Mouse (Mus musculus) liver, embryonic 16.5 days (tissue): ENCODE results near the gene Myo1d. TPM values are rescaled to one million over a fixed set of nuclear protein-coding genes. Genes with fewer than 3 reads are reported as not detected.

ENCODE experiments used
- ATAC-seq: fragments of 200-750 bp; cut with Nextera tagmentation; 2 replicates; pipeline ENCODE4 v1.8.0; 2017; ENCODE audit warnings: low read depth, mild to moderate bottlenecking, moderate number of reproducible peaks, moderate library complexity
- H3K27ac ChIP-seq: fragments of 300-500 bp; sonication (generic); 2 replicates; pipeline ENCODE4 v1.5.1; 2014; ENCODE audit warnings: mild to moderate bottlenecking, low read length
- H3K27me3 ChIP-seq: fragments of 300-500 bp; sonication (generic); 2 replicates; pipeline ENCODE4 v1.6.1; 2014; ENCODE audit warnings: low read depth, low read length, mixed read lengths; ENCODE audit not compliant: control insufficient read depth, insufficient read depth
- H3K36me3 ChIP-seq: fragments of 300-500 bp; sonication (generic); 2 replicates; pipeline ENCODE4 v1.6.1; 2014; ENCODE audit warnings: mild to moderate bottlenecking; ENCODE audit not compliant: control insufficient read depth, insufficient read depth
- H3K4me1 ChIP-seq: fragments of 300-500 bp; sonication (generic); 2 replicates; pipeline ENCODE4 v1.6.1; 2014; ENCODE audit warnings: low read depth, low read length, mixed read lengths; ENCODE audit not compliant: control insufficient read depth
- H3K4me2 ChIP-seq: fragments of 300-500 bp; sonication (generic); 2 replicates; pipeline ENCODE4 v1.6.1; 2014; ENCODE audit warnings: low read depth, low read length, mixed read lengths
- H3K4me3 ChIP-seq: fragments of 300-500 bp; sonication (generic); 2 replicates; pipeline ENCODE4 v1.5.1; 2014; ENCODE audit warnings: low read depth, mild to moderate bottlenecking, low read length
- H3K9ac ChIP-seq: fragments of 300-500 bp; sonication (generic); 2 replicates; pipeline ENCODE4 v1.6.1; 2014; ENCODE audit warnings: low read depth, low read length
- H3K9me3 ChIP-seq: fragments of 300-500 bp; sonication (generic); replicated peaks from 2 replicates; pipeline ENCODE4 v1.6.1; 2016; ENCODE audit warnings: low read length; ENCODE audit not compliant: control insufficient read depth
- WGBS: fragments of 180-500 bp; shearing (Covaris S2); extraction: QIAGEN DNeasy Blood & Tissue Kit; methylation state at CpG from one replicate; pipeline ENCODE4 v1.1.7; 2014; ENCODE audit not compliant: insufficient replicate concordance; 5-methylcytosine and 5-hydroxymethylcytosine counted together
- polyA plus RNA-seq: library from polyadenylated mRNA; unstranded; fragments of >200 nt; fragmentation: Nextera tagmentation; extraction: Ambion mirVana; gene quantifications from 2 replicates; pipeline ENCODE4 v1.2.1, GENCODE M21; 2015

Gene Myo1d
- polyA plus RNA-seq, 1 experiment from 2014 or later: 12.3 TPM

- no peak for ATAC-seq
Measured at GRCm38 (mm10) chr11:80759023-80759422, 20.8 kb downstream of the Myo1d start.

DNA sequence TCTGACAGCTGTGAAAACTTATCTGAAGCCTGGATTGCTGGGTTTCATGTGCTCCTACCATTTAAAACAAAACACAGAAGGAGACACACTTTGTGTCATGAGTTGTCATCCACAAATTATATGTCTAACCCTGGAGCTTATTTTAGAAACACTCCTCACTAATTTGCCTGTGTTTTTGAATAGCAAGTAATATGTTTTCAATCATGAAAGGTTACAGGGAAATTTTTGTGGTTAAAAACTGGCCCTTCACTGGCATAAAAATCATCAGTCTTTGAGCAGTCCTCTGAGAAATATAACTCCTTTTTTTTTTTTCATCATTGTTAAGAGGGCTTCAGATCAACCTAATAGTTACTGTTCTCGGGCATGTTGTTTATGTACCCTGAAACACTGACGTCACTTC is 25.6 kb downstream of the Myo1d start:
- WGBS: 65% methylated on average over 2 of the region's 2 CpGs

More at GRCm38 (mm10) chr11:80759023-80759422, 20.8 kb downstream of the Myo1d start:
- no peak overlapping the region for H3K4me3 ChIP-seq
- no peak overlapping the region for H3K9ac ChIP-seq
- no peaks in the 10 kb centered on the region for H3K4me1 ChIP-seq
- H3K27ac ChIP-seq: no peak overlapping the region
- H3K36me3 ChIP-seq: no peaks in the 10 kb centered on the region
- 74% methylated on average over 3 of the region's 3 CpGs for WGBS
- no peaks in the 10 kb centered on the region for H3K9me3 ChIP-seq
- H3K4me2 ChIP-seq: no peak overlapping the region
- no peaks in the 10 kb centered on the region for H3K27me3 ChIP-seq

DNA sequence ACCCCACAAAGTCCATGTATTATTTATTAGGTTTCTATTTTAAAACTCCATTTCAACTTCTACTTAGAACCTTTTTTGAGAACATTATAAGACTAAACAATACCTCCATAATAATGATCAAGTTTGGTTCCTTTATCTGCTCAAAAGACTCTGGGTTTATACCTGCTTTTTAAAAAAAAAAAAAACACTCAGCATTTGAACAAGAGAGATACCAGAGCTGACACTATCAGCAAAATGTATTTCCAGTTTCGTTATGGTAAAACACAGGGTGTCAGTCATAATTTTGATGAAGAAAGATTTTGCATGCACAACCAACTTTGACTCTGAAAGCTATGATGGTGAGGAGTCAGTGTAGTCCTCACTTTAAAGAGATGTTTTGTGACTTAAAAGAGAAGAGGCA is 28.7 kb downstream of the Myo1d start:
- H3K27me3 ChIP-seq: no peaks in the 10 kb centered on the region
- no peak overlapping the region for H3K4me3 ChIP-seq
- no peak overlapping the region for H3K9ac ChIP-seq
- H3K4me1 ChIP-seq: no peaks in the 10 kb centered on the region
- no peaks in the 10 kb centered on the region for H3K9me3 ChIP-seq
- 43% methylated on average over 1 of the region's 1 CpGs for WGBS
- H3K36me3 ChIP-seq: no peaks in the 10 kb centered on the region
- no peak overlapping the region for H3K4me2 ChIP-seq
- no peak for ATAC-seq
- H3K27ac ChIP-seq: no peak overlapping the region

More for the DNA sequence above, 25.6 kb downstream of the Myo1d start:
- no peak for ATAC-seq
- Histone ChIP-seq H3K9me3 (no peaks in the 10 kb centered on the region), H3K4me3 (no peak overlapping the region), H3K27ac (no peak overlapping the region), H3K36me3 (no peaks in the 10 kb centered on the region), H3K27me3 (no peaks in the 10 kb centered on the region), H3K4me2 (no peak overlapping the region), H3K9ac (no peak overlapping the region), H3K4me1 (no peaks in the 10 kb centered on the region)

- no peaks in the 10 kb centered on the region for H3K36me3 ChIP-seq
- no peak overlapping the region for H3K4me3 ChIP-seq
- H3K27ac ChIP-seq: no peak overlapping the region
- H3K27me3 ChIP-seq: no peaks in the 10 kb centered on the region
- no peaks in the 10 kb centered on the region for H3K9me3 ChIP-seq
- no peak overlapping the region for H3K9ac ChIP-seq
- H3K4me1 ChIP-seq: no peaks in the 10 kb centered on the region
- ATAC-seq: no peak
- no peak overlapping the region for H3K4me2 ChIP-seq
- WGBS: 83% methylated on average over 1 of the region's 1 CpGs
Measured at GRCm38 (mm10) chr11:80749187-80749586, 30.6 kb downstream of the Myo1d start.

GRCm38 (mm10) chr11:80745426-80745825 is 34.4 kb downstream of the Myo1d start:
- WGBS: 62% methylated on average over 5 of the region's 5 CpGs
- no peak overlapping the region for H3K27ac ChIP-seq
- no peak overlapping the region for H3K9ac ChIP-seq
- H3K9me3 ChIP-seq: no peaks in the 10 kb centered on the region
- no peak overlapping the region for H3K4me2 ChIP-seq
- H3K4me1 ChIP-seq: no peaks in the 10 kb centered on the region
- H3K4me3 ChIP-seq: no peak overlapping the region
- H3K27me3 ChIP-seq: no peaks in the 10 kb centered on the region
- no peaks in the 10 kb centered on the region for H3K36me3 ChIP-seq
- ATAC-seq: no peak

DNA sequence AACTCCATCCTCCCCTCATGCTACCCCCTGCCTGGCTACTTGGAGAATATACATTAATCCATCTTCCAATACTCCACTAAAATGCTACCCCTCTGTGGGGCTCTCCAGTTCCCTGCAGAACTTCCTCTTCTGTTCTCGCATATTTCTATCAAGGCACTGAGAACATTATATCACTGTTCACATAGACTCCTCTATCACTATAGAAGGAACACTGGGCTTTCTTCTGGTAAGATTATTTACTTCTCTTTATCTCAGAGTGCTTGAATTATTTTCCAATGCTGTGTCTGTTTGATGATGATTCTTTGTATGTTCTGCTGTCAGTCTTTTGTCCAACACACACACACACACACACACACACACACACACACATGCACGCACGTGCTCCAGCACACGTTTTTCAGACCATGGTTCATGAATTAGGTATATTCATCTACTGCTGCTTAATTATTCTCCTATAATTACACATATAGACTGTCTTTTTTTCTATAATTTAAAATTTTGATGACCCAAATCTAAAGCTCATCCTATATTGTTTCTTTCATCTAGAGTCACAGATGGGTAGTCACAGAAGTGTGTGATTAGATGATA is 35.9 kb downstream of the Myo1d start:
- Histone ChIP-seq H3K9me3 (no peaks in the 10 kb centered on the region), H3K4me3 (no peak overlapping the region), H3K4me2 (no peak overlapping the region), H3K9ac (no peak overlapping the region), H3K4me1 (no peaks in the 10 kb centered on the region), H3K27me3 (no peaks in the 10 kb centered on the region), H3K36me3 (no peaks in the 10 kb centered on the region), H3K27ac (no peak overlapping the region)
- WGBS: 51% methylated on average over 4 of the region's 4 CpGs
- no peak for ATAC-seq

DNA sequence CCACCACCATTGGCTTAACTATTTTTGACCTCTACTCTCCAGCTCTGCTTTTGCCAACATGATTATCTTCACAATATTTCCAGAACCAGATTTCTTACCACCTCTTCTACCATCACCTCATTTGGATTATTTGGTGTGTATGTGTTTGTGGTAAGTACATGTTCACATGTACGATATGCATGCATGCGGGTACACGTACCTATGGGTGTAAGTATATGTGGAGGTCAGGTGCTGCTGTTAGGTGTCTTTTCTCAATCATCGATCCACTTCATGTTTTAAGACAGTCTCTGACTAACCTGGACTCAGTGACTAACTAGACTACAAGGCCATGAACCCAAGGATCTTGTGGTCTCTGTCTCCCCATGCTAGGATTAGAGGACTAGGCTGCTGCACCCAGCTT is 37.4 kb downstream of the Myo1d start:
- Histone ChIP-seq H3K4me3 (no peak overlapping the region), H3K4me1 (no peaks in the 10 kb centered on the region), H3K36me3 (no peaks in the 10 kb centered on the region), H3K27ac (no peak overlapping the region), H3K27me3 (no peaks in the 10 kb centered on the region), H3K4me2 (no peak overlapping the region), H3K9ac (no peak overlapping the region), H3K9me3 (no peaks in the 10 kb centered on the region)
- no peak for ATAC-seq
- 83% methylated on average over 4 of the region's 4 CpGs for WGBS

GRCm38 (mm10) chr11:80734771-80735170 is 45.1 kb downstream of the Myo1d start:
- no peak overlapping the region for H3K27ac ChIP-seq
- H3K36me3 ChIP-seq: no peaks in the 10 kb centered on the region
- no peaks in the 10 kb centered on the region for H3K9me3 ChIP-seq
- no peak overlapping the region for H3K4me2 ChIP-seq
- ATAC-seq: no peak
- H3K27me3 ChIP-seq: no peaks in the 10 kb centered on the region
- H3K4me1 ChIP-seq: no peaks in the 10 kb centered on the region
- H3K9ac ChIP-seq: no peak overlapping the region
- 58% methylated on average over 2 of the region's 2 CpGs for WGBS
- H3K4me3 ChIP-seq: no peak overlapping the region

DNA sequence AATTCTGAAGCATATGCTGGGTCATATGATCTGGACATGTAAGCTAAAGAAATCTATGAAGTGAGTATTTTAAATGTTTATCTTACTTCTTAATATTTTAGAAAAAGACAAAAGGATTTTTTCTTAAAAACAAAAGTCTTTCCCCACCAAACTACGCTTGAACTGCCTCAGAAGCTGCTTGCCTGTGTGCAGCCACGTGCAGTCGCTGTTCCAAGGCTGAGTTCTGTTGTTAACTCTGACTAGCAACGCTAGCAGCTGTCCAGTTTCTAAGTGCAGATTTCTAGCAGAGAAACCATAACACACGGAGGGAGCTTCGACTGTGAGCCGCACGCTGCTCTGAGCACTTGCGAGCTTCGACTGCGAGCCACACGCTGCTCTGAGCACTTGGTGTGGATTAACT is 55.1 kb downstream of the Myo1d start:
- H3K27ac ChIP-seq: no peak overlapping the region
- 78% methylated on average over 12 of the region's 12 CpGs for WGBS
- H3K4me2 ChIP-seq: no peak overlapping the region
- no peaks in the 10 kb centered on the region for H3K9me3 ChIP-seq
- H3K9ac ChIP-seq: no peak overlapping the region
- ATAC-seq: no peak
- no peaks in the 10 kb centered on the region for H3K4me1 ChIP-seq
- no peaks in the 10 kb centered on the region for H3K36me3 ChIP-seq
- no peaks in the 10 kb centered on the region for H3K27me3 ChIP-seq
- no peak overlapping the region for H3K4me3 ChIP-seq
